Mouse (Mus musculus): ENCODE data around the gene Sp8.

GRCm38 (mm10) chr12:118844841-118845240, 1.3 kb upstream of the Sp8 start:
- TF ChIP-seq POLR2A (IDR thresholded peaks at IDR 0.05; ENCODE audit: control insufficient read depth, extremely low read depth, insufficient read depth, low read length, poor library complexity) (no peak), CTCF (IDR thresholded peaks at IDR 0.05; ENCODE audit: borderline replicate concordance, control insufficient read depth, extremely low read depth, insufficient read depth, low read length, poor library complexity) (no peak)

Data from thymus, adult 2 months (tissue).